ENCODE assay signal across 15 mouse cellular contexts in genomic region chr11:95981804-95982203, GRCm38 (mm10). TPM values are rescaled to one million over a fixed set of nuclear protein-coding genes. Genes with fewer than 3 reads are reported as not detected.
DNase-seq lines count a peak whose midpoint lies in the region; ATAC-seq and TF ChIP-seq lines count a peak whose summit lies in the region.
"Had no signal": no experiment of that assay in that cellular context is flagged by ENCODE, and none has a peak within 500 bp of the region (broad histone marks: within the 10 kb centered on the region; RNA-seq: fewer than 3 reads in every experiment).

No protein-coding gene starts in this region.

- no peaks in the 10 kb centered on the region for H3K9me3 ChIP-seq in heart, embryonic 14.5 days (ENCODE audit: control insufficient read depth, low read length)
- no peaks in the 10 kb centered on the region for H3K9me3 ChIP-seq in lung, embryonic 14.5 days (ENCODE audit: low read depth, low read length)
- no peaks in the 10 kb centered on the region for H3K9me3 ChIP-seq in embryonic facial prominence, embryonic 10.5 days
- H3K9me3 ChIP-seq in liver, embryonic 12.5 days (replicated peaks): no peaks in the 10 kb centered on the region
- H3K9me3 ChIP-seq: megakaryocyte, embryonic 14.5 days; neural tube, embryonic 13.5 days had no signal

- WGBS in heart, embryonic 14.5 days: 40% methylated on average over 12 of the region's 12 CpGs
- WGBS in heart, adult 2 months: 72% methylated on average over 12 of the region's 12 CpGs
- WGBS in lung, embryonic 14.5 days: 60% methylated on average over 12 of the region's 12 CpGs
- 80% methylated on average over 12 of the region's 12 CpGs for WGBS in embryonic facial prominence, embryonic 10.5 days
- 24% methylated on average over 12 of the region's 12 CpGs for WGBS in liver, embryonic 12.5 days (ENCODE audit: insufficient replicate concordance)

- peak overlapping the region; percentile 22 to 24; a peak in 3 of 4 replicates for H3K4me3 ChIP-seq in heart, embryonic 14.5 days (ENCODE audit: control insufficient read depth in 1 of 2, insufficient read depth in 1 of 2, low read depth in 1 of 2, low read length in 2 of 2)
- H3K4me3 ChIP-seq in heart, adult 2 months: no peak overlapping the region
- H3K4me3 ChIP-seq in lung, embryonic 14.5 days (ENCODE audit: low read depth, low read length): no peak overlapping the region; the same call in 1 of the 2 replicates
- peak overlapping the region; percentile 38 for H3K4me3 ChIP-seq in embryonic facial prominence, embryonic 10.5 days
- H3K4me3 ChIP-seq in liver, embryonic 12.5 days: no peak overlapping the region
- H3K4me3 ChIP-seq: erythroblast, embryonic 14.5 days; left cerebral cortex, adult 2 months; megakaryocyte, embryonic 14.5 days; neural tube, embryonic 13.5 days had no signal

- peak overlapping the region; percentile 32; the same call in 1 of the 2 replicates for H3K9ac ChIP-seq in heart, embryonic 14.5 days (ENCODE audit: low read length)
- no peak overlapping the region for H3K9ac ChIP-seq in heart, adult 2 months (ENCODE audit: low read depth, low read length)
- 0 out of 2 replicates have a peak overlapping the region, but pooled peaks have one; percentile 16 for H3K9ac ChIP-seq in lung, embryonic 14.5 days
- H3K9ac ChIP-seq in liver, embryonic 12.5 days: 0 out of 2 replicates have a peak overlapping the region, but pooled peaks have one; percentile 15
- H3K9ac ChIP-seq: neural tube, embryonic 13.5 days had no signal

- H3K36me3 ChIP-seq in heart, embryonic 14.5 days (ENCODE audit: control insufficient read depth, insufficient read depth, low read length): peaks cover 27% of the 10 kb centered on the region
- H3K36me3 ChIP-seq in heart, adult 2 months (ENCODE audit: control insufficient read depth, insufficient read depth, low read length): no peaks in the 10 kb centered on the region
- peaks cover 47% of the 10 kb centered on the region for H3K36me3 ChIP-seq in lung, embryonic 14.5 days (ENCODE audit: insufficient read depth)
- H3K36me3 ChIP-seq in embryonic facial prominence, embryonic 10.5 days (replicated peaks): peaks cover 85% of the 10 kb centered on the region
- peaks cover 48% of the 10 kb centered on the region for H3K36me3 ChIP-seq in liver, embryonic 12.5 days

- peak overlapping the region; percentile 51 for H3K4me2 ChIP-seq in heart, embryonic 14.5 days (ENCODE audit: low read length)
- H3K4me2 ChIP-seq in lung, embryonic 14.5 days: peak overlapping the region; percentile 10; the same call in 1 of the 2 replicates
- peak overlapping the region; percentile 29 for H3K4me2 ChIP-seq in liver, embryonic 12.5 days
- H3K4me2 ChIP-seq: neural tube, embryonic 13.5 days had no signal

- H3K27ac ChIP-seq in heart, embryonic 14.5 days (replicated peaks in 1 of 2; ENCODE audit: control insufficient read depth in 1 of 2, insufficient read depth in 1 of 2, low read depth in 2 of 2, low read length in 2 of 2): peak overlapping the region; percentile 57 to 85
- H3K27ac ChIP-seq in heart, adult 2 months: no peak overlapping the region
- H3K27ac ChIP-seq in lung, embryonic 14.5 days (ENCODE audit: low read depth): peak overlapping the region; percentile 12; the same call in 1 of the 2 replicates
- peak overlapping the region; percentile 79 for H3K27ac ChIP-seq in embryonic facial prominence, embryonic 10.5 days (replicated peaks)
- H3K27ac ChIP-seq in liver, embryonic 12.5 days: peak overlapping the region; percentile 68
- H3K27ac ChIP-seq: left cerebral cortex, adult 2 months; neural tube, embryonic 13.5 days had no signal

- DNase-seq in heart, adult 2 months: no peak
- no peak for DNase-seq in lung, embryonic 14.5 days
- DNase-seq in lung, postnatal 25 days (ENCODE audit: low spot score): no peak
- no peak for DNase-seq in embryonic facial prominence, embryonic 10.5 days (ENCODE audit: low spot score)
- DNase-seq in testis, postnatal 10 days (ENCODE audit: low spot score): no peak
- DNase-seq in natural killer cell, adult 2 months (ENCODE audit: low spot score in 2 of 2): no peak
- DNase-seq: gastrocnemius, postnatal 25 days; right cerebral cortex, postnatal 14 days had no signal

- TF ChIP-seq CTCF in heart, adult 2 months (IDR thresholded peaks at IDR 0.05): no peak
- no peak for TF ChIP-seq CTCF in lung, embryonic 14.5 days (IDR thresholded peaks at IDR 0.05; ENCODE audit: low read depth)

- no peak for TF ChIP-seq EP300 in heart, adult 2 months (IDR thresholded peaks at IDR 0.05; ENCODE audit: insufficient read depth, low read depth, low read length)

- H3K79me2 ChIP-seq in heart, adult 2 months (replicated peaks; ENCODE audit: control insufficient read depth, insufficient read depth, low read length): no peaks in the 10 kb centered on the region

- peaks cover 25 to 44% of the 10 kb centered on the region in 2 experiments for H3K4me1 ChIP-seq in heart, embryonic 14.5 days (ENCODE audit: control insufficient read depth in 2 of 2, insufficient read depth in 2 of 2, low read length in 2 of 2)
- no peaks in the 10 kb centered on the region for H3K4me1 ChIP-seq in heart, adult 2 months (ENCODE audit: control insufficient read depth, insufficient read depth, low read length)
- peaks cover 15% of the 10 kb centered on the region for H3K4me1 ChIP-seq in lung, embryonic 14.5 days (ENCODE audit: insufficient read depth)
- peaks cover 71% of the 10 kb centered on the region for H3K4me1 ChIP-seq in embryonic facial prominence, embryonic 10.5 days
- peaks cover 39% of the 10 kb centered on the region for H3K4me1 ChIP-seq in liver, embryonic 12.5 days
- H3K4me1 ChIP-seq: megakaryocyte, embryonic 14.5 days had no signal

- TF ChIP-seq POLR2A in heart, adult 2 months (IDR thresholded peaks at IDR 0.05; ENCODE audit: insufficient read depth, low read depth, low read length): no peak

- intact Hi-C loops in heart, adult 2 months (cut with DNase I): no loop called here

- ATAC-seq in heart, embryonic 14.5 days (ENCODE audit: insufficient number of reproducible peaks, insufficient read depth, low FRiP score, low read depth): no peak
- no peak for ATAC-seq in lung, embryonic 14.5 days (ENCODE audit: insufficient read depth)
- ATAC-seq in liver, embryonic 12.5 days: peak; percentile 72
- ATAC-seq: inflammation-experienced regulatory T-cells, adult 6 months had no signal

- H3K27me3 ChIP-seq in heart, embryonic 14.5 days (ENCODE audit: control insufficient read depth, insufficient read depth, low read length): no peaks in the 10 kb centered on the region
- no peaks in the 10 kb centered on the region for H3K27me3 ChIP-seq in heart, adult 2 months (ENCODE audit: control insufficient read depth, insufficient read depth, low read length)
- H3K27me3 ChIP-seq in lung, embryonic 14.5 days (ENCODE audit: insufficient read depth, low read length): no peaks in the 10 kb centered on the region
- no peaks in the 10 kb centered on the region for H3K27me3 ChIP-seq in embryonic facial prominence, embryonic 10.5 days (replicated peaks; ENCODE audit: low read depth, poor library complexity, severe bottlenecking)
- H3K27me3 ChIP-seq in liver, embryonic 12.5 days (replicated peaks): no peaks in the 10 kb centered on the region
- H3K27me3 ChIP-seq: neural tube, embryonic 13.5 days had no signal

RNA-seq across cellular contexts. Expression of gene Igf2bp1, which starts 23.9 kb away (rescaled TPM):
- polyA plus RNA-seq in heart, embryonic 14.5 days (2014; fragmentation: Nextera tagmentation; extraction: Ambion mirVana): 14.0 and 17.2 TPM in 2 replicates
- under 1 TPM; 0.05 to 0.23 TPM for total RNA-seq in heart, adult 2 months (2021)
- polyA plus RNA-seq in heart, adult 2 months (2012; rRNA removed): 0.31 TPM in 1 of 2 replicates, not detected in the other
- polyA plus RNA-seq in lung, embryonic 14.5 days (2014; fragmentation: Nextera tagmentation; extraction: Ambion mirVana): 25.6 and 30.9 TPM in 2 replicates
- 173 and 197 TPM in 2 replicates for polyA plus RNA-seq in embryonic facial prominence, embryonic 10.5 days (2016; fragmentation: Nextera tagmentation; extraction: Ambion mirVana)
- 33.8 and 38.3 TPM in 2 replicates for polyA plus RNA-seq in liver, embryonic 12.5 days (2016; fragmentation: Nextera tagmentation; extraction: Ambion mirVana)
- total RNA-seq: gastrocnemius, postnatal 25 days had no signal
- polyA plus RNA-seq: inflammation-experienced regulatory T-cells, adult 6 months had no signal

RNA-seq across cellular contexts. Expression of gene Gip, which starts 42.5 kb away (rescaled TPM):
- polyA plus RNA-seq in heart, embryonic 14.5 days (2014; fragmentation: Nextera tagmentation; extraction: Ambion mirVana): not detected in 2 replicates
- not detected for total RNA-seq in heart, adult 2 months (2021)
- polyA plus RNA-seq in heart, adult 2 months (2012; rRNA removed): not detected in 2 replicates
- polyA plus RNA-seq in lung, embryonic 14.5 days (2014; fragmentation: Nextera tagmentation; extraction: Ambion mirVana): not detected in 2 replicates
- not detected in 2 replicates for polyA plus RNA-seq in embryonic facial prominence, embryonic 10.5 days (2016; fragmentation: Nextera tagmentation; extraction: Ambion mirVana)
- not detected in 2 replicates for polyA plus RNA-seq in liver, embryonic 12.5 days (2016; fragmentation: Nextera tagmentation; extraction: Ambion mirVana)
- total RNA-seq: gastrocnemius, postnatal 25 days; left cerebral cortex, adult 2 months had no signal
- polyA plus RNA-seq: erythroblast, embryonic 14.5 days; inflammation-experienced regulatory T-cells, adult 6 months; neural tube, embryonic 13.5 days had no signal

RNA-seq across cellular contexts. Expression of gene Snf8, which starts 52.9 kb away (rescaled TPM):
- 23.5 and 30.5 TPM in 2 replicates for polyA plus RNA-seq in heart, embryonic 14.5 days (2014; fragmentation: Nextera tagmentation; extraction: Ambion mirVana)
- 10 to 100 TPM; 44.9 to 49.1 TPM for total RNA-seq in heart, adult 2 months (2021)
- polyA plus RNA-seq in heart, adult 2 months (2012; rRNA removed): 18.8 and 23.0 TPM in 2 replicates
- 37.2 and 37.6 TPM in 2 replicates for polyA plus RNA-seq in lung, embryonic 14.5 days (2014; fragmentation: Nextera tagmentation; extraction: Ambion mirVana)
- polyA plus RNA-seq in embryonic facial prominence, embryonic 10.5 days (2016; fragmentation: Nextera tagmentation; extraction: Ambion mirVana): 106 and 107 TPM in 2 replicates
- polyA plus RNA-seq in liver, embryonic 12.5 days (2016; fragmentation: Nextera tagmentation; extraction: Ambion mirVana): 100 and 108 TPM in 2 replicates

Comparison
In these comparisons a context has a peak if more than half of its experiments do, and no peak if none do; other contexts are left out.
1. H3K4me3 ChIP-seq: peak in heart, embryonic 14.5 days (2 of 2) and embryonic facial prominence, embryonic 10.5 days (single experiment); none in heart, adult 2 months (single experiment), lung, embryonic 14.5 days (single experiment) and liver, embryonic 12.5 days (single experiment).
2. RNA of gene Igf2bp1, which starts 23.9 kb away (polyA plus RNA-seq): 173 to 197 TPM in embryonic facial prominence, embryonic 10.5 days, 33.8 to 38.3 TPM in liver, embryonic 12.5 days, 25.6 to 30.9 TPM in lung, embryonic 14.5 days and 14.0 to 17.2 TPM in heart, embryonic 14.5 days; 0.31 TPM in heart, adult 2 months; every median in the first group is over 10 times any median in the second.
3. Peak in every context shown above with its lines, with median percentiles within 50 percentile points of each other: H3K4me2 ChIP-seq.